Mouse (Mus musculus): ENCODE data around the gene Olfr782.
"Not testable (repeated sequence)": the region's sequence is repeated elsewhere in the genome, so short reads cannot be mapped to it uniquely, and the experiment has no call there.

GRCm38 (mm10) chr10:129374051-129374450 is 25.4 kb downstream of the Olfr782 start:
- not testable (repeated sequence) for TF ChIP-seq MAX (IDR thresholded peaks at IDR 0.05; ENCODE audit: low read depth); CEBPB (IDR thresholded peaks at IDR 0.05; ENCODE audit: insufficient read depth, poor library complexity, severe bottlenecking); MYOG (IDR thresholded peaks at IDR 0.05; ENCODE audit: control insufficient read depth in 1 of 3, insufficient read depth in 1 of 3, insufficient read length in 2 of 3, low read depth in 2 of 3); POLR2A (IDR thresholded peaks at IDR 0.05; ENCODE audit: insufficient read length, low read depth); TCF3 (IDR thresholded peaks at IDR 0.05; ENCODE audit: insufficient read length, low read depth); POLR2AphosphoS2 (IDR thresholded peaks at IDR 0.05; ENCODE audit: insufficient read length, low read depth); USF1 (IDR thresholded peaks at IDR 0.05; ENCODE audit: low read depth); REST (IDR thresholded peaks at IDR 0.05; ENCODE audit: insufficient read depth, insufficient read length); TCF12 (IDR thresholded peaks at IDR 0.05; ENCODE audit: insufficient read depth, poor library complexity, severe bottlenecking); E2F4 (IDR thresholded peaks at IDR 0.05; ENCODE audit: insufficient read depth); SRF (IDR thresholded peaks at IDR 0.05; ENCODE audit: control insufficient read depth, insufficient read length, low read depth)

Data from myocyte (in vitro differentiated cells).